Mouse (Mus musculus): Measurements from ENCODE around the gene Dot1l.
A peak's percentile ranks its signal among the peaks of the same experiment; 100 is the strongest.
"Not testable (repeated sequence)": the region's sequence is repeated elsewhere in the genome, so short reads cannot be mapped to it uniquely, and the experiment has no call there.

The Dot1l gene

DNA sequence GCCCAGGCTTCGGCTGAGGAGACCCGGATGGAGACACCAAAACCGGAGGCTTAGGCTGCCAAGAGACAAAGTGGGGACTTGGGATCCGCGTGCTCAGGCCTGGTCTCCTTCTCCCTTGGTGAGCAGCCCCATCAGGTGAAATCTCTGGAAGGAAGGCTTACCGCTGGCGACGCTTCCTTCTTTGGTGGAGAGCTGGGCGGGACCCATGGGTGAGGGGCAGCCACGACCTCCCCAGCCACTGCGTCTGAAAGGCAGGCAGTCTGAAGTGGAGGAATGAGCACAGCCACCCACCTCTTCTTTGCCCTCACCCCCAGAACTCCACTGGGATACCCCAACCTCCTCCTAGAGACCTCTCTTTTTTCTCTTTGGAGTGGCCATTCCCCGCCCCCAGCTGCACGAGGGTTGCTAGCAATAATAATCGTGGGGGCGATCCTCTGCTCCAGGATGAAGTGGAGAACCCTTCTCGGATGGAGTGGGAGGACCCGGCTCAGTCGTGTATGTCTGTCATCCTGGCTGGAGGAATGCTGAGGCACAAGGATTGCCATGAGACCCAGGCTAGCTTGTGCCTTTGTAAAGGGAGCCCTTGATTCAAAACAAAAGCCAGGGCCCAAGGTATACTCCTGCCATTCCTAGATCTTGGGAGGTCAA lies 54.1 kb downstream of the Dot1l start:
- DNase-seq (ENCODE audit: extremely low read depth, low read depth, low spot score): no peak

DNA sequence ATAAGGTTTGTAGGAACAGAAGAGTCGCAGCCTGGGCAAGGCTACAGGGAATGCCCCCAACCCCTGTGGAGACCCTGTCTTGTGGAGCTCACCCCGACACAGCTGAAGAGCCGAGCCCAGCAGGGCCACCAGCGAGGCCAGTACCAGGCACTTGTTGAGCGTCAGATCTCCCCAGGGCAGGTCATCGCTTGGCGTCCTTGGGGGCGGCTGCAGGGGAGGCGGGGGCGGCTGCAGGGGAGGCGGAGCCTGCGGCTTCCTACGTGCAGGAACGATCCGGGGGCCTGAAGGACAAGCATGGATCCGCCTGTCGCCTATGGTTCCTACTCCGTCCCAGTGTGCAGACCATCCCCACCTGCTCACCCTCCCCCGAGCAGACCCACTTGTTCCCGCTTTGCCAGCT lies 55.1 kb downstream of the Dot1l start:
- no peak for DNase-seq (ENCODE audit: extremely low read depth, low read depth, low spot score)

DNA sequence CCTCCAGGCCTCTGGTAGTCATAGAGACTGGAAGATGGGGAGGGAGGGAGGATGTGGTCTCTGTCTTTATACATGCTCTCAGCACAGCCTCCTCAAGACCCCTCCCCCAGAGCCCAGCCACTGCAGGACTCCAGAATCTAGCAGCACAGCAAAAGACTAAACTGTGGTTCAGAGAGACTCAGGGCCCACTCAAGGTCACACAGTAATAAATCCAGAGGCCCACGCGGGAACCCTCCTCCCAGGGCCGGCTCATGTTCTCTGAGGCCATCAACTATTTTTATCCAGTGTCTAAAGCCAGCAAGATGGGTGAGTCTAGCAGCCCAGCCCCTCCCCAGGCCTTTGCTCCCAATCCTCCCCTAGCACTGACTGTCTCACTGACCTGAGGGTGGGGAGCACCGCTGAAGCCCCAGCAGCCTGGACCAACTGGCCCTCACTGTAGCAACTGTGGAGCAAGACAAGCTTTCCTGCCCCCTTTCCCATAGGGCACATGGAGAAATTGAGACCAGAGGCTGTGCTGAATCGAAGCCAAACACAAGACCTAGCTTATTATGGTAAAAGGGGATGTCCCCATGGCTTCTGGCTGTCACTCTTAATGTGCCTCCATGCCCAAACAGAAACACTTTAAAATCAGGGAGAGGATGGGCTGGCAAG lies 57.5 kb downstream of the Dot1l start:
- no peak for DNase-seq (ENCODE audit: extremely low read depth, low read depth, low spot score)

DNA sequence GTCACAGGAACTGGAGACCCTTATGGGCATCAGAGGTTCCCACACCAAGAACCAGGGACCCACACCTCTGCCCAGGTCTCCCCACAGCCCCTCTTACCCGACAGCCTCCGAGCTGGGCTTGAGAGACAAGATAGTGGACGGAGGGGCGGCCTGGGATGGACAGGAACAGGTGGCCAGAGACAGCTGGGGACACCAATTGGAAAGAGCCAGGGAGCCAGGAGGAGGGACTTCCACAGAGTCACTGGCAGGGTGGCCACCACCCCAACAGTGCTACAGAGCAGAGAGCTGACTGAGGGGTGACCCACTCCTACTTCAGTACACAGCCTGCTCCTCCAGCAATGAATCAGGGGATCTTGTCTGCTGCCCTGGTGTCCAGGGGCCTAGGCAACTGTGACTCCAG lies 58.4 kb downstream of the Dot1l start, which contains the start of gene Jsrp1:
Gene Jsrp1, minus strand, starts transcription at position 133 of the 400 bp plus-strand sequence.
- no peak for DNase-seq (ENCODE audit: extremely low read depth, low read depth, low spot score)

DNA sequence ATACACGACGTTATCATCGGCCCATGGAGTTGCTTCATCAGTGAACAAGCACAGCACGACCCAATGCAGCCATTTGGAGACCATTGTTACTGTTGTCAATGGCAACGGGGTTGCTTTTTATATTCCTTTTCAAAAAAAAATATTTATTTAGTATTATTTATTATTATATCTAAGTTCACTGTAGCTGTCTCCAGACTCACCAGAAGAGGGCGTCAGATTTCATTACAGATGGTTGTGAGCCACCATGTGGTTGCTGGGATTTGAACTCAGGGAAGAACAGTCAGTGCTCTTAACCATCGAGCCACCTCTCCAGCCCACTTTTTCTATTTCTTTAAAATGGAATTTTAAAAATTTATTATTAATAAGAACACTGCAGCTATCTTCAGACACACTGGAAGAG lies 59.8 kb downstream of the Dot1l start:
- no peak for DNase-seq (ENCODE audit: extremely low read depth, low read depth, low spot score)

DNA sequence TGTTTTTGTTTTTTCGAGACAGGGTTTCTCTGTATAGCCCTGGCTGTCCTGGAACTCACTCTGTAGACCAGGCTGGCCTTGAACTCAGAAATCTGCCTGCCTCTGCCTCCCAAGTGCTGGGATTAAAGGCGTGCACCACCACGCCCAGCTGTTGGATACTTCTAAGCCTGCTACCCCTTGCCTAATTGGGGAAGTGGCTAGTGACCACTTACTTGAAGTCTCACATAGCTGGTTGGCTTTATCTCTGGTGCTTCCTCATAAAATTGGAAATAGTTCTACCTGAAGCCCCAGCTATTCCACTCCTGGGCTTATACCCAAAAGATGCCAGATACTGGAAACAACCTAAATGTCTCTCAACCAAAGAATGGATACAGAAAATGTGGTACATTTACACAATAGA lies 61.3 kb downstream of the Dot1l start:
- not testable (repeated sequence) for DNase-seq (ENCODE audit: extremely low read depth, low read depth, low spot score)

DNA sequence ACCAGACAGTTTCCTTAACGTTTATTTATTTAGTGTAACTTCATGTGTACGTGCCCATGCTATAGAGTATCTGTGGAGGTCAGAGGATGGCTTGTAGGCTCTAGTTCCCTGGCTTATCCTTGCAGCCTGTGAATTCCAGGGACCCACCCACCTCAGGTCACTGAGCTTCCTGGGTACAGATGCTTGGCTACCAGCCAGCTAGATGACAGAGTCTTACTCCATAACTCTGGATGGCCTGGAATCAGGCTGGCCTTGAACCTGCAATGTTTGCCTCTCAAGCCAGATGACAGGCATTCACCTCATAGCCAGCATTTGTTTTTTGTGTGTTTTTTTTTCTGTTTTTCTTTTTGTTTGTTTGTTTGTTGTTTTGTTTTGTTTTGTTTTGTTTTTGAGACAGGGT lies 62.2 kb downstream of the Dot1l start:
- no peak for DNase-seq (ENCODE audit: extremely low read depth, low read depth, low spot score)

DNA sequence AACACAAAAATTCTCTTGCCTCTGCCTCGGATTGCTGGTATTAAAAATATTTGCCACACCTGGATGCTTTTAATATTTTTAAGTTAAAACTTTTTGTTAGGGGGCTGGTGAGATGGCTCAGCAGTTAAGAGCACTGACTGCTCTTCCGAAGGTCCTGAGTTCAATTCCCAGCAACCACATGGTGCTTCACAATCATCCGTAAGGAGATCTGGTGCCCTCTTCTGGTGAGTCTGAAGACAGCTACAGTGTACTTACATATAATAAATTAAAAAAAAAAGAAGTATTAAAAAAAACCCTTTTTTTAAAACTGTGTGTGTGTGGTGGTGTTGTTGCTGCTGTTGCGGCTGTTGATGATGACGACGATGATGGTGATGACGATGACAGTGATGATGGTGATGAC lies 62.9 kb downstream of the Dot1l start:
- not testable (repeated sequence) for DNase-seq (ENCODE audit: extremely low read depth, low read depth, low spot score)

DNA sequence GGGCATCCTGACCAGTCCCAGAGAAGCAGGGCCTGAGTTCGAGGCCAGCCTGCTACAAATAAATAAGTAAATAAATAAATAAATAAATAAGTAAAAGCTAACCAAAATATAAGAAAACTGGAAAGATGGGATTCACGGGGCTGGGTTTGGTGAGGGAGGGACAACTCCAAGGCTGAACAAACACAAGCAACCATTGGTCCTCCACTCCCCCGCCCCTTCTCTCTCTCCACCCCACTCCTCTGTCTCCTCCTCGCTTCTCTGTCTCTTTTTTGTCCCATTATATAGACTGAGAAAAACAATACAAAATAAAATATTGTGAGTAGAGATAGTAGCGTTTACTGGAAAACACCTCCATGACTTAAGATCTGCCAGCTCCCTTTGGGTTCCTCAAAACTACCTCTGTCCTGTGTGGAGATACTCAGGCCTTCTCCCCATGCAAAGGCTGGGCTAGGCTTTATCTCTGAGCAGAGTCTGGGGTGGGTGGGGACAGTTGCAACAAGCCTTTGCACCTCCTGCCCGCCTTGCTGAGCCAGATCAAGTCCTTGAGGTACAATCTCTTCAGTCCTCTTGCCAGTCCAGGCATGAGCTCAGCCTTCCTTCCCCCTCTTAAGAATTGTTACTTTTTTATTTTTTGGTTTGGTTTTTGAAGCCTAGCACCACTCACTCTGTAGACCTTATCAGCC lies 63.7 kb downstream of the Dot1l start:
- no peak for DNase-seq (ENCODE audit: extremely low read depth, low read depth, low spot score)

DNA sequence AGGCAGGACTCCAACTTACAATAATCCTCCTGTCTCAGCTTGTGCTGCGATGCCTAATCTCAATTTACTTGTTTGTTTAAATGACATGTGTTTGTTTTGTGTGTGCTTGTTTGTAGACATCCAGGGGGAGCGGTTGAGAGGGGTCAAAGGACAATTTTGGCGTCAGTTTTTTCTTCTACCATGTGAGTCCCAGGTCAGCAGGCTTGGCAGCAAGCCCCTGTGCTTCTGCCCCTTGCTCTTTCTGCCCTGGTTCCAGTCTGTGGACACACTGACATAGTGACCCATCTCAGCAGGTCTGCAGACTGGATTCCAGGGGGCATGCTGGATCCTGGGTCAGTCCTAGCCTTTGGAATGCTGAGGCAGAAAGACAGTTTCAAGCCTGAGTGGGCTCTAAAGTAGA lies 64.4 kb downstream of the Dot1l start:
- DNase-seq (ENCODE audit: extremely low read depth, low read depth, low spot score): no peak

DNA sequence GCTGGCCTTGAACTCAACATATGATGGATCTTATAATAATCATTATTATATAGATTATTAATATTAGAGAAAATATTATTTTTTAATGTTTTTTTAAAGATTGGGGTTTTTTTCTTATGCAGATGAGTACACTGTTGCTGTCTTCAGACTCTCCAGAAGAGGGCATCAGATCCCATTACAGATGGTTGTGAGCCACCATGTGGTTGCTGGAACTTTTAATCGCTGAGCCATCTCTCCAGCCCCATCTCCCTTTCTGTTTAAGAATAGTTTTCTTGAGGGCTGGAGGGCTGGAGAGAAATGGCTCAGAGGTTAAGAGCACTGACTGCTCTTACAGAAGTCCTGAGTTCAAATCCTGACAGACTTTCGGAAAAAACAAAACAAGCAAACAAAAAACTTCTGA lies 67.0 kb downstream of the Dot1l start:
- DNase-seq (ENCODE audit: extremely low read depth, low read depth, low spot score): no peak

DNA sequence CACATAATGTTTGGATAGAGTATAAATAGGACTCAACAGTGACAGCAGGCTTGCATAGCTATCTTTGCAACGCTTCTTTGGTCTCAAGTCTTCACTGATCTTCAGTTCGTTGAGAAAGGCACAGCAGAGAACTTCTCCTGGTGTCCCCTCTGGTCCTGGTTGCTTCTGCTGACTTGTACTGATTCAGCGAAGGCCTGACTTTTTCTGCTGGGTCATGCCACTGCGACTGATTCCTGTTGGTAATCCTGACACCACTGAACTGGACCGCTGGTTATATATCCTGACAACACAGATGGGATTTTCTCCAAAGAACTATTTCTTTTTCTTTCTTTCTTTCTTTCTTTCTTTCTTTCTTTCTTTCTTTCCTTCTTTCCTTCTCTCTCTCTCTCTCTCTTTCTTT lies 67.5 kb downstream of the Dot1l start:
- no peak for DNase-seq (ENCODE audit: extremely low read depth, low read depth, low spot score)

DNA sequence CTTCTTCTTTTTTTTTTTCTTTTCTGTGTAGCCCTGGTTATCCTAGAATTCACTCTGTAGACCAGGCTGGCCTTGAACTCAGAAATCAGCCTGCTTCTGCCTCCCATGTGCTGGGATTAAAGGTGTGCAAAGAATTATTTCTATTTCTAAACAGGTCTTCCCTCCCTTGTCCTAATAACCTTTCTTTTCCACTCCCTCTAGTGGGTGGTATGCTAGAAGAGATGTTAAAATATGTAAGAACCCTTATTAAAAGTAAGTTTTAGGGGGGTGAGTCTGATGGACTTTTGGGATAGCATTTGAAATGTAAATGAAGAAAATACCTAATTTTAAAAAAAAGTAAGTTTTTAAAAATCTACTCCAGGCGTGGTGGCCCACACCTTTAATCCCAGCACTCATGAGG lies 68.3 kb downstream of the Dot1l start:
- no peak for DNase-seq (ENCODE audit: extremely low read depth, low read depth, low spot score)

DNA sequence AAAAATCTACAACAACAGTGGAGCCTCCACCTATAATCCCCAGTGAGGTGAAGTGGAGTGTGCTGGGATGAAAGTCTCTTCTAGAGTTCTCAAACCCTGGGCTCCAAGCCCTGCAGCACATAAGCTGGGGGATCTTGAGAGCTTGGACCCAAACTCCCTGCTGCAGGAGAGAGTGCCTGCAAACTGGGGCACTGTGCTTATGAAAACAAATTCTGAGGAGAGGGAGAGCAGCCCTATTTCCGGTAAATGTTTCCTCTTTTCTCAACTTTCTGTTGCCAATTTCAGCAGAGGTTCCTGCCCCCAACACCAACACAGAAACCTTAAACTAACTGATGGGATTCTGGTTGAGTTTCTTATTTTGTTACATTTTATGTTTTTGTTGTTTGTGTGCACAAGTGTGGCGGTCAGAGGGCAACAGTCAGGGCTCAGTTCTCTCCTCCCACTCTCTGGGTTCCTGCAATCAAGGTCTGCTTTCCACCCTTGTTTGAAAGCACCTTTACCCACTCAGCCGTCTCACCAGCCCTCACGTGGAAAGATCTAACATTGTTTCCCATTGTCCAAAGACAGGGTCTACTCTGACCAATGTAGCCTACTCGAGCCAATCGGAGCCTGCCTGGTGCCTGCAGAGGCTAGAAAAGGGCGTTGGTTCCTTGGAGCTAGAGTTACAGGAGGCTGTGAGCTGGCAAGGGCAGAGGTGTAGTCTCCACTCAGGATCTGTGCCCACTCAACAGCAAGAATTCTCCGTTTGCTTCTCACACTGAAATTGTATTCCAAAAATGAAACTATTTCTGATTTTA lies 69.0 kb downstream of the Dot1l start:
- DNase-seq (ENCODE audit: extremely low read depth, low read depth, low spot score): no peak

DNA sequence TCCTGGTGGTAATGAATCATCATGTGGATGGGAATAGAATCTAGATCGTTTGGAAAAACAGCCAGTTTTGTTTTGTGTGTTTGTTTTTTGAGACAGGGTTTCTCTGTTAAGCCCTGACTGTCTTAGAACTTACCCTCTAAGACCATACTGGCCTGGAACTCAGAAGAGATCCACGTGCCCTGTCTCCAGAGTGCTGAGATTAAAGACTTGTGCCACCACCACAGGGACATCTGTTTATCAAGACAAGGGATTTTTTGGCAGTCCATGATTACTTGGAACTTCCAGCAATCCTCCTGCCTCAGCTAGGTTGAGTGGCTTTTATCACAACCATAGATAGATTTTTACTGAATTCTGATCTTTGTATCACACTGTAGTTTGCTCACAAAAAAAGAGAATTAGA lies 69.8 kb downstream of the Dot1l start:
- no peak for DNase-seq (ENCODE audit: extremely low read depth, low read depth, low spot score)

DNA sequence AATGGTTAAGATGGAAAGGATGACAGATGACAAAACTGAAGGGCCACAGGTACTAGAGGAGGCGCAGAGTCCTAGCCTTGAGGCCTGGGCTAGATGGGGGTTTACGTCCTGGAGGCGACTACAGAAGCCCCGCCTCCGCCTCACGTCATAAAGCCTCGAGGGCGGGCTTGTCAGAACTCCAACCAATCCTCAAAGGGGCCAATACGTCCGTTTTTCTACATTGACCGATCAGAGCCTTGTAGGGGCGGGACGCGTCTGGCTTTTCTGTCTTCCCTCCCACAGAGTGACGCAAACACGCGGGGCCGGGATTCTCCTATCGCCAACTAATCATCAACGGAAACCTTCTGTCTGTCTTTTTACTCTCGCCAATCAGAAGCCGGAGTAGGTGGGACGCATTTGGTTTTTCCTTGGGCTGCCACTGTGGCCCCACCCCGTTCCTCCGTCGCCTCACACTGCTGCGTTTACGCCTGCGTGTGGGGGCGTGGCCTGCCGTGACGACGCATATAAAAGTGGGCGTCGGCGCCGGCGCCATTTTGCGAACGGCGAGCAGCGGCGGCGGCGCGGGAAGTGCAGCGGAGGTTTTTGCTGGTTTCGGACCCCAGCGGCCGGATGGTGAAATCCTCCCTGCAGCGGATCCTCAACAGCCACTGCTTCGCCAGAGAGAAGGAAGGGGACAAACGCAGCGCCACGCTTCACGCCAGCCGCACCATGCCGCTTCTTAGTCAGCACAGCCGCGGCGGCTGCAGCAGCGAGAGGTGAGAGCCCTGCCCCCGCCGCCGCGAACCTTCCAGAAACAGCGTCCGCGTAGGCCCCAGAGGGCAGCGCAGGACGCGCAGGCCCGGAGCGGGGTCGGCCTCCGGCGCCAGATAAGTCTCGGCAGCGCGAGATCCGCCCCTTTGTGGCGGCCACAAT lies 71.4 kb downstream of the Dot1l start, which contains the start of gene Oaz1:
Gene Oaz1, plus strand, starts transcription at position 506 of the 912 bp plus-strand sequence.
- peak; percentile 98 for DNase-seq (ENCODE audit: extremely low read depth, low read depth, low spot score)

DNA sequence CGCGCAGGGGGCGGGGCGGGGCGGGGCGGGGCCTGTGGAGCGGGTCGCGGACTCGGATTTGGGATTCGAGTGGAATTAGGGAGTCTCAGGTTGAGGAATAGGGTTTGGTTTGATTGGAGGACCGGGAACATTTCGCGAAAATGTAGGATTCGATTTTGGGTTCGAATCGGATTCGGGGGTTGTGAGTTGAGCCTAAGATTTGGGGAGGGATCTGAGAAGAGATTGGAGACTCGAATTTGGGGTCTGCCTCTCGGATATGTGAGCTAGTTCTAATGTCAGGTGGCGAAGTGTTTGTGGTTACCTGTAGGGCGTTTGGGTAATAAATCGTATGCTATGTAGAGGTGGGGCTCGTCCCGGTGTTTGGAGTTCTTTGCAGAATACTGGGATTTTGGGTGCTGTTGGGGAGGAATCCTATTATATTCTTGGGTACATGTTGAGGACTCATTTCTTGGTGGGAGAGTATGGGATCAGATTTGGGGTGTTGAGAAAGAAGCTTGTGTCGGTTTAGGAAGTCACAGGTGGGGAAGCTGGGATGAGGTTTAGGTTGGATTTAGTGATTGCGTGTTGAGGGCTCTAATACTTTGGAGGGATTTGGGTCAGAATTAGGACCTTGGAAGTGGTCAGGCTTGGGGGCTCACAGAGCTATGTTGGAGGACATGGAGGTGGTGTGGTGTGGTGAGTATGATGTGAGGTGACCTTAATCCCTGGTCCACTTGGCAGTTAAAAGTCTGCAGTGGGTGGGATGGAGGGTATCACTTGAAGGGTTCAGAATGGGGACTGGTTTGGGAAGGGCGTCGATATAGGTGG lies 72.3 kb downstream of the Dot1l start:
- no peak for DNase-seq (ENCODE audit: extremely low read depth, low read depth, low spot score)

DNA sequence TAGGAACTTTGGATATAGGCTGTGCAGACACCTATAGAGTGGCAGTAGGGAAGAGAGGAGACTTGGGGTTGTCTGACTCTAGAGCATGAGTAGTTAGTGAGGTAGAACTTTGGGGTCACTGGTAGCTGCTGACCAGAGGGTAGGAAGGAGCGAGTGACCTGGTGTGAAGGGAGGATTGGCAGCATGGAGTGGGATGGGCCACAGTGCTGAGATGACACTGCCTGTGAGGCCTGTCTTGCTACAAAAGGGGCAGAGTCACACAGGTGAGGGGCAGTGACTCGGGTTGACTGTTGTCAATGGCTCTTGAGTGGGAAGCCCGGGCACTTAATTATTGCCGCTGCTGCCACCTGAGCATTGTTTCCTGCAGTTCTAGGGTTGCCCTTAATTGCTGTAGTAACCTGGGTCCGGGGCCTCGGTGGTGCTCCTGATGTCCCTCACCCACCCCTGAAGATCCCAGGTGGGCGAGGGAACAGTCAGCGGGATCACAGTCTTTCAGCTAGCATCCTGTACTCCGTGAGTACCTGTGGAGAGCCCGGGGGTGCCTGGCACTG lies 72.9 kb downstream of the Dot1l start:
- DNase-seq (ENCODE audit: extremely low read depth, low read depth, low spot score): no peak

DNA sequence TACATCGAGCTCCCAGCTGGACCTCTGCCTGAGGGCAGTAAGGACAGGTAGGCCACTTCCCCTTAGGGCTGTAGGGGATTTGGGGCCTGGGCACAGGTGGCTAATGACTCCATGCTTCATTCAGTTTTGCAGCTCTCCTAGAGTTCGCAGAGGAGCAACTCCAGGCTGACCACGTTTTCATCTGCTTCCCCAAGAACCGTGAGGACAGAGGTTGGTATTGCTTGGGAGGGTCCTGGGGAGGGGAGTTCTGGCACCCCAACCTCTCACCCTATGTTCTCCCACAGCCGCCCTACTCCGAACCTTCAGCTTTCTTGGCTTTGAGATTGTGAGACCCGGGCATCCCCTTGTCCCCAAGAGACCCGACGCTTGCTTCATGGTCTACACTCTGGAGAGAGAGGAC lies 73.6 kb downstream of the Dot1l start:
- not testable (repeated sequence) for DNase-seq (ENCODE audit: extremely low read depth, low read depth, low spot score)

All from fat pad, adult 2 months (tissue).